Mouse (Mus musculus): ENCODE results near the gene Dmd.

GRCm38 (mm10) chrX:84960972-84961371 lies 2012.3 kb downstream of the Dmd start:
- no peak for TF ChIP-seq CTCF (IDR thresholded peaks at IDR 0.05; ENCODE audit: low read depth)
- no peak for TF ChIP-seq EP300 (IDR thresholded peaks at IDR 0.05; ENCODE audit: low read depth)
